In the genomic region with DNA sequence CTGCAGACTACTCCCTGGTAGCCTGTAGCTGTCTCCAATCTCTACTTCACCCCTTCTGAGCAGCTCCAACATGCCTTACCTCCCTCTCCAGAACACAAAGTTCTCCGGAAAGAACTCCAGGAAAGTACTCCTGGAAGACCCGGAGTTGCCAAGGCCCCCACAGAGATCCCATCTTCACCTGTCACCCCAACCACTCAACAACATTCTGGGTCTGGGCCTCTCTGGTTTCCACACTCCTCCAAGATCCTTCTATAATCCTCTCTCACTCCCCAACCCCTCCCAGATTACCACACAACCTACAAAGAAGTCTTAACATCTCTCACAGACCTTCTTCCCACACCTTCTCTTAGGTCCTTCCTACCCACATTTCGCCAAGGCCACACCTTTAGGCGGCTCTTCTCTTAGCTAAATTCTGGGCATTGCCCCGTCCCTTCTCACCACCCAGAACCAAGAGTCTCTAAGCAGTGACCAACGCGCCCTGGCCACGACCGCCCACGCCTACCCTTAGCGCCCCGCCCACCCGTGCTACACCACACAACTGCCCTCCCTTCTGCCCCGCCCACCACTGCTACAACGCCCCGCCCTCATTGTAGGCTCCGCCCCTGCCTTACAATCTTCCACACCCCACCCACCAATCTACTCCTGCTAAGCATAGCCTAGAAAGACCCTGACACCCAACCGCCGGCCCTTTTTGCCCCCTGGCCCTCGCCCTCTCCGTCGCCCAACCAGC, we compare ENCODE assay signal across 8 mouse cellular contexts. TPM values are rescaled to one million over a fixed set of nuclear protein-coding genes. Genes with fewer than 3 reads are reported as not detected.
A peak's percentile ranks its signal among the peaks of the same experiment; 100 is the strongest.
DNase-seq lines count a peak whose midpoint lies in the region; ATAC-seq and TF ChIP-seq lines count a peak whose summit lies in the region.

No protein-coding gene starts in this region.

- peaks cover 41% of the 10 kb centered on the region for H3K4me1 ChIP-seq in E14TG2a.4 (replicated peaks; ENCODE audit: low read depth, low read length)
- H3K4me1 ChIP-seq in forebrain, embryonic 11.5 days (replicated peaks; ENCODE audit: control insufficient read depth, insufficient read depth, low read length) = peaks cover 13% of the 10 kb centered on the region; the same call in 1 of the 2 replicates
- peaks cover 10 to 11% of the 10 kb centered on the region in 2 experiments for H3K4me1 ChIP-seq in heart, embryonic 14.5 days (ENCODE audit: control insufficient read depth in 2 of 2, insufficient read depth in 2 of 2, low read length in 2 of 2)
- peaks cover 7% of the 10 kb centered on the region for H3K4me1 ChIP-seq in lung, adult 2 months (ENCODE audit: control insufficient read depth, insufficient read depth, low read length)
- H3K4me1 ChIP-seq in neural tube, embryonic 14.5 days (ENCODE audit: control insufficient read depth, insufficient read depth, low read length) = peaks cover 7% of the 10 kb centered on the region; the same call in 1 of the 2 replicates

- H3K36me3 ChIP-seq in E14TG2a.4 (ENCODE audit: insufficient read depth, low read length) = peaks cover 43% of the 10 kb centered on the region
- H3K36me3 ChIP-seq in forebrain, embryonic 11.5 days (ENCODE audit: control insufficient read depth, insufficient read depth, low read length) = peaks cover 9% of the 10 kb centered on the region; the same call in 1 of the 2 replicates
- peaks cover 39% of the 10 kb centered on the region for H3K36me3 ChIP-seq in heart, embryonic 14.5 days (ENCODE audit: control insufficient read depth, insufficient read depth, low read length)
- peaks cover 33% of the 10 kb centered on the region for H3K36me3 ChIP-seq in neural tube, embryonic 14.5 days (ENCODE audit: control insufficient read depth, insufficient read depth, low read length)

- no peak for TF ChIP-seq POLR2A in lung, adult 2 months (IDR thresholded peaks at IDR 0.05; ENCODE audit: borderline replicate concordance, extremely low read depth, low read depth, low read length)

- H3K4me2 ChIP-seq in forebrain, embryonic 11.5 days (ENCODE audit: low read depth, low read length, severe bottlenecking) = peak overlapping the region; percentile 57
- H3K4me2 ChIP-seq in heart, embryonic 14.5 days (ENCODE audit: low read length) = peak overlapping the region; percentile 73
- peak overlapping the region; percentile 60 for H3K4me2 ChIP-seq in neural tube, embryonic 14.5 days (ENCODE audit: low read depth, low read length)

- ATAC-seq in forebrain, embryonic 11.5 days (replicated peaks; ENCODE audit: low FRiP score) = peak; percentile 23
- peak; percentile 23; the same call in 1 of the 2 replicates for ATAC-seq in heart, embryonic 14.5 days (ENCODE audit: insufficient number of reproducible peaks, insufficient read depth, low FRiP score, low read depth)
- peak; percentile 29 for ATAC-seq in neural tube, embryonic 14.5 days (ENCODE audit: low read depth)

- TF ChIP-seq CTCF in E14TG2a.4 (conservative IDR thresholded peaks at IDR 0.05; ENCODE audit: low read length) = no peak
- no peak for TF ChIP-seq CTCF in lung, adult 2 months (IDR thresholded peaks at IDR 0.05; ENCODE audit: insufficient read depth, low read length)

- H3K9ac ChIP-seq in forebrain, embryonic 11.5 days (ENCODE audit: low read length) = peak overlapping the region; percentile 77
- peak overlapping the region; percentile 81 for H3K9ac ChIP-seq in heart, embryonic 14.5 days (ENCODE audit: low read length)
- peak overlapping the region; percentile 73 for H3K9ac ChIP-seq in neural tube, embryonic 14.5 days (replicated peaks; ENCODE audit: low read depth, low read length)

- H3K27ac ChIP-seq in forebrain, embryonic 11.5 days (ENCODE audit: low read depth, low read length) = peak overlapping the region; percentile 91
- peak overlapping the region; percentile 94 to 95 for H3K27ac ChIP-seq in heart, embryonic 14.5 days (replicated peaks in 1 of 2; ENCODE audit: control insufficient read depth in 1 of 2, insufficient read depth in 1 of 2, low read depth in 2 of 2, low read length in 2 of 2)
- peak overlapping the region; percentile 85 for H3K27ac ChIP-seq in neural tube, embryonic 14.5 days (ENCODE audit: low read depth, low read length)

- WGBS in forebrain, embryonic 11.5 days = 8% methylated on average over 22 of the region's 22 CpGs
- WGBS in heart, embryonic 14.5 days = 6% methylated on average over 22 of the region's 22 CpGs
- 8% methylated on average over 22 of the region's 22 CpGs for WGBS in lung, adult 2 months
- WGBS in neural tube, embryonic 14.5 days = 8% methylated on average over 22 of the region's 22 CpGs

- no peaks in the 10 kb centered on the region for H3K9me3 ChIP-seq in E14TG2a.4 (ENCODE audit: low read length)
- H3K9me3 ChIP-seq in forebrain, embryonic 11.5 days (ENCODE audit: control insufficient read depth, low read length) = no peaks in the 10 kb centered on the region
- no peaks in the 10 kb centered on the region for H3K9me3 ChIP-seq in heart, embryonic 14.5 days (ENCODE audit: control insufficient read depth, low read length)
- H3K9me3 ChIP-seq in neural tube, embryonic 14.5 days (ENCODE audit: control insufficient read depth, low read length) = no peaks in the 10 kb centered on the region

- peak; percentile 81 for DNase-seq in brain, adult 2 months (ENCODE audit: low read depth, low spot score)
- peak; percentile 92 for DNase-seq in forebrain, embryonic 11.5 days (ENCODE audit: low spot score)
- DNase-seq in kidney, postnatal 14 days = peak; percentile 92
- DNase-seq in lung, adult 2 months = peak; percentile 79
- peak; percentile 42 for DNase-seq in telencephalon, adult 2 months (ENCODE audit: low read depth, low spot score)

- H3K27me3 ChIP-seq in E14TG2a.4 (ENCODE audit: insufficient read depth, low read length) = no peaks in the 10 kb centered on the region
- no peaks in the 10 kb centered on the region for H3K27me3 ChIP-seq in forebrain, embryonic 11.5 days (ENCODE audit: control insufficient read depth, insufficient read depth, low read length)
- H3K27me3 ChIP-seq in heart, embryonic 14.5 days (ENCODE audit: control insufficient read depth, insufficient read depth, low read length) = no peaks in the 10 kb centered on the region
- no peaks in the 10 kb centered on the region for H3K27me3 ChIP-seq in neural tube, embryonic 14.5 days (ENCODE audit: control insufficient read depth, insufficient read depth, low read length)

- H3K4me3 ChIP-seq in E14TG2a.4 (replicated peaks; ENCODE audit: low read length) = peak overlapping the region; percentile 91
- peak overlapping the region; percentile 58 for H3K4me3 ChIP-seq in forebrain, embryonic 11.5 days (ENCODE audit: low read depth, low read length)
- peak overlapping the region; percentile 80 to 88 for H3K4me3 ChIP-seq in heart, embryonic 14.5 days (ENCODE audit: control insufficient read depth in 1 of 2, insufficient read depth in 1 of 2, low read depth in 1 of 2, low read length in 2 of 2)
- peak overlapping the region; percentile 68 for H3K4me3 ChIP-seq in lung, adult 2 months (replicated peaks; ENCODE audit: extremely low read depth, low read depth, low read length)
- peak overlapping the region; percentile 74 for H3K4me3 ChIP-seq in neural tube, embryonic 14.5 days (ENCODE audit: low read depth, low read length)

RNA-seq across cellular contexts. Expression of gene Ubxn6, which starts 0.6 kb away (rescaled TPM):
- polyA plus RNA-seq in forebrain, embryonic 11.5 days (2014; fragmentation: Nextera tagmentation; extraction: Ambion mirVana) = 39.0 and 43.2 TPM in 2 replicates
- 41.3 and 42.5 TPM in 2 replicates for polyA plus RNA-seq in heart, embryonic 14.5 days (2014; fragmentation: Nextera tagmentation; extraction: Ambion mirVana)
- polyA plus RNA-seq in lung, adult 2 months (2012; rRNA removed) = 59.3 and 69.3 TPM in 2 replicates
- 69.9 and 80.9 TPM in 2 replicates for polyA plus RNA-seq in neural tube, embryonic 14.5 days (2014; fragmentation: Nextera tagmentation; extraction: Ambion mirVana)

RNA-seq across cellular contexts. Expression of gene Hdgfl2, which starts 5.2 kb away (rescaled TPM):
- 150 and 152 TPM in 2 replicates for polyA plus RNA-seq in forebrain, embryonic 11.5 days (2014; fragmentation: Nextera tagmentation; extraction: Ambion mirVana)
- polyA plus RNA-seq in heart, embryonic 14.5 days (2014; fragmentation: Nextera tagmentation; extraction: Ambion mirVana) = 56.5 and 57.5 TPM in 2 replicates
- polyA plus RNA-seq in lung, adult 2 months (2012; rRNA removed) = 44.8 and 47.2 TPM in 2 replicates
- polyA plus RNA-seq in neural tube, embryonic 14.5 days (2014; fragmentation: Nextera tagmentation; extraction: Ambion mirVana) = 96.8 and 102 TPM in 2 replicates

RNA-seq across cellular contexts. Expression of gene Chaf1a, which starts 34.0 kb away (rescaled TPM):
- polyA plus RNA-seq in forebrain, embryonic 11.5 days (2014; fragmentation: Nextera tagmentation; extraction: Ambion mirVana) = 38.0 and 38.6 TPM in 2 replicates
- 9.0 and 9.2 TPM in 2 replicates for polyA plus RNA-seq in heart, embryonic 14.5 days (2014; fragmentation: Nextera tagmentation; extraction: Ambion mirVana)
- polyA plus RNA-seq in lung, adult 2 months (2012; rRNA removed) = 1.6 and 2.3 TPM in 2 replicates
- polyA plus RNA-seq in neural tube, embryonic 14.5 days (2014; fragmentation: Nextera tagmentation; extraction: Ambion mirVana) = 2.3 and 3.2 TPM in 2 replicates

RNA-seq across cellular contexts. Expression of gene Plin4, which starts 35.3 kb away (rescaled TPM):
- polyA plus RNA-seq in forebrain, embryonic 11.5 days (2014; fragmentation: Nextera tagmentation; extraction: Ambion mirVana) = 0.07 TPM in 2 replicates
- 0.15 and 0.19 TPM in 2 replicates for polyA plus RNA-seq in heart, embryonic 14.5 days (2014; fragmentation: Nextera tagmentation; extraction: Ambion mirVana)
- polyA plus RNA-seq in lung, adult 2 months (2012; rRNA removed) = 25.2 and 38.9 TPM in 2 replicates
- polyA plus RNA-seq in neural tube, embryonic 14.5 days (2014; fragmentation: Nextera tagmentation; extraction: Ambion mirVana) = 0.19 and 0.28 TPM in 2 replicates

RNA-seq across cellular contexts. Expression of gene Sh3gl1, which starts 37.8 kb away (rescaled TPM):
- polyA plus RNA-seq in forebrain, embryonic 11.5 days (2014; fragmentation: Nextera tagmentation; extraction: Ambion mirVana) = 129 and 133 TPM in 2 replicates
- polyA plus RNA-seq in heart, embryonic 14.5 days (2014; fragmentation: Nextera tagmentation; extraction: Ambion mirVana) = 63.6 and 70.5 TPM in 2 replicates
- 72.8 and 74.1 TPM in 2 replicates for polyA plus RNA-seq in lung, adult 2 months (2012; rRNA removed)
- 87.5 and 94.9 TPM in 2 replicates for polyA plus RNA-seq in neural tube, embryonic 14.5 days (2014; fragmentation: Nextera tagmentation; extraction: Ambion mirVana)

Comparison
In these comparisons a context has a peak if more than half of its experiments do, and no peak if none do; other contexts are left out.
1. Peak in every context shown above with its lines: DNase-seq, ATAC-seq, H3K4me3 ChIP-seq and H3K27ac ChIP-seq.
2. DNase-seq: peak in every context shown above with its lines; median percentile 92 in forebrain, embryonic 11.5 days; 92 in kidney, postnatal 14 days; 81 in brain, adult 2 months; 79 in lung, adult 2 months; 42 in telencephalon, adult 2 months.